Mouse (Mus musculus): ENCODE results near the gene Gm42742.

Gene Gm42742

DNA sequence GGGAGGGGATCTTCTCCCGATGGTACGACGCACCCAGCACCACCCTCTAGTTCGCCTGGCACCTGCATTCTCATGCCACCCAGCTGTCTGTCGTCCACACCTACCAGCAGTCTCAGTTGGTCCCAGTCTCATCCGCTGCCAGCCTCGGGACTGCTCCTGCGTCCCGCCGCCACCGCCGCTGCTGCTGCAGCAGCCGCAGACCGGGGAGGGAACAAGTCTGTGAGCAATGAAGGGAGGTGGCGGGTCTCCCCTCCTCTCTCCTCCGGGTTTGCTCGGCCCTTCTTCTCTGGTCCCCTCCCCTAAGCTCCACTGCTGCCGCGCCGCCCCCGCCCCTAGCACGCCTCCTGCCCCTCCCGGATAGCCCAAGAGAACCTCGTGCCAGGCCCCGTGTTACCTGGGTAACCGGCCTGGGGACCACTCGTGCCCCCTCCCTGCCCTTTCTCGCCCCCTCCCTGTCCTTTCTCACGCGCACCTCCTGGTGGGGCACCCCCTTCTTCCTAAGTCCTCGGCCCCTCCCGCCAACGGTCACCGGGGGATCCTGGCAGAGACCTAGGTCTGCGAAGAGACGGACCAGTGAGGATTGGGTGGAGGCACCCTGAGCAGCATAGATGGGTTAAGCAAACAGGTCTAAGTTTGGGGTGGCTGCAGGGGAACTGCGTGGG lies at the start of gene Gm42742, which contains the start of gene Prrt2:
Gene Gm42742 (minus strand): TSS at position 197 of the 662 bp plus-strand sequence.
Gene Prrt2 (minus strand): TSS at position 311 of the 662 bp plus-strand sequence.
- peak; percentile 42 to 74 for DNase-seq (ENCODE audit: low spot score in 2 of 2)

DNA sequence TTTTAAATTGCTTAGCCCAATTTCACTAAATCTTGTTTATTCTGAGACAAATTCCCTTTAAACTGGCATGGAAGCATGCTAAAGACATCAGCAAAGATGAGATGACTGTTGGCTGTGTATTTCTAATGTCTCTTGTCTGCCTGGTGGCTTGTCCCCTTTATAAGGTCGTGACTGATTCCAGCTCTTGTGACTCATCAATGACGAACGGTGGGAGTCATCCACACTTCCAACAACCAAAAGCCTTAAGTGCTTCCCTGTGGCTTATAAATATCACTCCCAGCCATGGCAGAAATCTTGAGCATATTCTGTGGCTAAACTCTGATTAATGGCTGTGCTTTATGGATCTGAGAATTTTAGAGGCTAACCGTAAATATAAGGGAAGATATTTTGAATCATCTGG lies 45.4 kb upstream of the Gm42742 start:
- no peak for DNase-seq (ENCODE audit: low spot score in 2 of 2)

DNA sequence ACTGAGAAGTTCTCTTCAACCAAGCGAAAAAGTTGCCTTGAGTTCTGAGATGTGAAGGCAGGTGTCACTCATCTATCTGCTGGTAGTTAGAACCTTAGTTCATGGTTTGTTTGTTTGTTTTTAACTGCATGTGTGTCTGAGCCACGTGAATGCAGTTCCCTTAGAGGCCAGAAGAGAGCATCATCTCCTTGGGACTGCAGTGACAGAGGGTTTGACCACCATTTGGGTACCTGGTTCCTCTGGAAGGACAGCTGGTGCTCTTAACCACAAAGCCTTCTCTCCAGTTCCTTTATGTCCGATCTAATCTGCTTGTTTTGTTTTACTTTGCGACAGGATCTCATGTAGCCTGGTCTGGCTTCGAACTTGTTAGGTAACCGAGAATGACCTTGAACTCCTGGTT lies 44.6 kb upstream of the Gm42742 start:
- DNase-seq (ENCODE audit: low spot score in 2 of 2), result no peak

DNA sequence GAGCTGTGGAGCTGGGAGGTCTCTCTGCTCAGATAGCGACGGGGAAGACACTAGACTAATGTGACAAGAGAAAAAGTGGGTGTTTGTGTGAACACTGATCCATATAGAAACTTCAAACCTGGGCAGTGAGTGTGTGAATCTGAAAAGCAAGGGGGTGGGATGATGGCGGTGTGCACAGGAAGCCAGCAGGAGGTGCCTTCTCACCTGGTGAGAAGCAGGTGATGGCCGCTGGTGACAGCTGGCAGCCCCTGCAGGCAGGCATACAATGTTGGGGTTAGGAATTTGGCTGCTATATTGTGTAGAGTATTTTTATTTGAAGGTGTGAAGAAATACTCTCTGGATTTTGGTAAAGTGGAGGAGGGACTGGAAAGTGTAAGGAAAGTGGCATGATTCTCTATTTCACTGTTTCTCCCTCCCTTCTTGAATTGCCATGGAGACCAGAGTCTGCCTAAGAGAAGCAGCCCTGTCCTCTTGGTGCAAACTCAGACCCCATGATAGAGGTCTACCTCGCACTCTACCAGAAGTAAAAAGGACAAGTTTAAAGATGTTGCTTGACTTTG lies 34.2 kb upstream of the Gm42742 start:
- no peak for DNase-seq (ENCODE audit: low spot score in 2 of 2)

- peak; percentile 93 to 96 for DNase-seq (ENCODE audit: low spot score in 2 of 2)
These were observed 21.2 kb upstream of the Gm42742 start, which contains the start of gene Kif22 for GRCm38 (mm10) chr7:127041851-127042672. Gene Kif22 (minus strand): TSS chr7:127042471.

DNA sequence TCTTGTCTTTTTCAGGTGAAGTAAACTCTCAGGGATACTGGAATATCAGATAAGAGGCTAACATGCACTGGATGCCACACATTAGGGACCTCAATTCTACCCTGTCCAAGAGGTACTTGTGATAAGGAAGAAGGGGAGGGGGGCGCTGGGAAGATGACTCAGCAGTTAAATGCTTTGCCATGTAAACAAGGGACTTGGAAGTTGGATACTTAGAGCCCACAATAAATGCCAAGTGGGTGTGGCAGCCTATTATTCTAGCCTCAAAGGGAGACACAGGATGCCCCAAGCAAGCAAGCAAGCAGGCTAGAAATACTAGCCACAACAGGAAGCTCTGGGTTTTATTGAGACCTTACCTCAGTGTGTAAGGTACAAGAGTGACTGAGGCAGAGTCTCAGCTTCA lies 10.3 kb upstream of the Gm42742 start:
- DNase-seq (ENCODE audit: low spot score in 2 of 2), result no peak

DNA sequence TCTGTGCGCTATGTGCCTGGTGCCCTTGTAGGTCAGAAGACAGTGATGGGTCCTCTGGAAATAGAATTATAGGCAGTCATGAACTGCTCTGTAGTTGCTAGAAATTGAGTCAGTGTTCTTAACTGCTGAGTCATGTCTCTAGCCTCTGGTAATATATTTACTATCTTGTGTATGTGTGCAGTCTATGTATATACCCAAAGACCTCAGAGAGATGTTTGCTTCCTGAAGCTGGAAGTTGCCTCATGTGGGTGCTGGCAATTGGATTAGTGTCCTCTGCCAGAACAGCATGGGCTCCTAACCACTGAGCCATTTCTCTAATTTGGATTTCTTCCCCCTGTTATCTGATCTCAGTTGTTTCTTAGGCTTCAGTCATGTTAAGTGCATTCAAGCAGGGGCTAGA lies 9.3 kb upstream of the Gm42742 start:
- no peak for DNase-seq (ENCODE audit: low spot score in 2 of 2)

DNA sequence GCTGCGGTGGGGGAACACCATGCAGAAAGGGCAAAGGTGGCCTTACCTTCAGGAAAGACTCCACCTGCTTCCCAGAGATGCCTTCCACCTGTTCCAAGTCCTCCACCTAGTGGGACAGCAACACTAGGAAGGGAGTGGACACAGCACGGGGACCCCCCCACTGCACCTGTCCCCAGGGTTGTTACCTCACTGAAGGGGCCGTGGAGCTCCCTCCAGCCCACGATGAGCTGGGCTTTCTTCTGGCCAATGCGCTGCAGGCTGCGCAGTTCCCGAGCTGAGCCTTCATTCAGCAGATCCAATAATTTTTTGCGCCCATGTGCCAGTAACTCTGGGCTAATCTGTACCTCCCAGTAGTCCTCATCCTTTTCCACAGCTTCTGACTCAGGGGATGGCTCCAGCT lies 7.0 kb upstream of the Gm42742 start:
- DNase-seq (ENCODE audit: low spot score in 2 of 2), result no peak

DNA sequence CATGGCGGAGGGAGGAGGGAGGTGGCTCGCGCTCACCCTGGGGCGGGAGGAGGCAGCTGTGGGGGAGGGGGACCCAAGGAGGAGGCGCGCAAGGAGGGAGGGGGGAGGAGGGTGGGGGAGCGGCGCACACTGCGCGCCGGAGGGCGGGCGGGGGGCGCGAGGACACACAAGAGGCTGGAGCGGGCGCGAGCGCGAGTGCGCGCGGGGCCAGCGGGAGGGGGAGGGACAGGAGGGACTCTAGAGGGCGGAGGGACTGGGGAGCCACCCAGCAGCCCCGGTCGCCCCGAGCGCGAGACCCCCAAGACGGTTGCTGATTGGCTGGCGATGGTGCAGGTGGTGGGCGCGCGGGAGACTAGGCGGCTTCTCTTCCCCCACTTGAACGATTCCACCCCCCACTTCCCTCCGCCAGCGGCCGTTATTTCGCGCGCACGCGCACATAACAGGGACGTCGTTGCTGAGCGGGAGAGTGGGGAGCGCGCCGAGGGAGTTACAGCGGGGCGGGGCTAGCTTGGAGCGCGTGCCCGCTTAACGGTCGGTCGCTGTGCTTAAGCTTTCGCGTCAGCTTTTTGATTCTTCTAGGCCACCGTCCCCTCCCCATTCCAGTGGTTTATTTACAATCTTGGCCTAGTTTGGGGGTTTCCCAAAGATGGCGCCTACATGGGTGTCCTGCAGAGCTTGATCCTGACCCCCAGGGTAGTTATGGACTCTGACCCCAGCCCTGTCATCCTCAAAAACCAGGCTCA lies 6.3 kb upstream of the Gm42742 start, which contains the start of gene Maz:
Gene Maz (minus strand): TSS at position 54 of the 743 bp plus-strand sequence.
- peak; percentile 99 for DNase-seq (ENCODE audit: low spot score in 2 of 2)

DNA sequence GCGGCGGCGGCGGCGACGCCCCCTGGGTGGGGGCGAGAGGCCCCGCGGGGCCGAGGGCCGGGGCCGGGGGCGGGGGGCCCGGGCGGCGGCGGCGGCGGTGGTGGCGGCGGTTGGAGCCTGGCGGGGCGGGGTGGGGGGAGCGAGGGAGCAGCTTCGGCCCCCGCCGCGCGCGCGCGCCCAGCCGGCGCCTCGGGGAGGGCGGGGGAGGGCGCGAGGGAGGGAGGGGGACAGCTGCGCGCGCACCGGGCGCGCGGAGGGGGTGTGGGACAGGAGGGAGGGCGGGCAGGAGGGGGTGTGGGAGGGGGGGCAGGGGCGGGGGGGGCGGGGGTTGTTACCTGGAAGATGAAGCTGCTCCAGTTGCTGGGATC lies 5.7 kb upstream of the Gm42742 start:
- peak; percentile 82 to 94 for DNase-seq (ENCODE audit: low spot score in 2 of 2)

DNA sequence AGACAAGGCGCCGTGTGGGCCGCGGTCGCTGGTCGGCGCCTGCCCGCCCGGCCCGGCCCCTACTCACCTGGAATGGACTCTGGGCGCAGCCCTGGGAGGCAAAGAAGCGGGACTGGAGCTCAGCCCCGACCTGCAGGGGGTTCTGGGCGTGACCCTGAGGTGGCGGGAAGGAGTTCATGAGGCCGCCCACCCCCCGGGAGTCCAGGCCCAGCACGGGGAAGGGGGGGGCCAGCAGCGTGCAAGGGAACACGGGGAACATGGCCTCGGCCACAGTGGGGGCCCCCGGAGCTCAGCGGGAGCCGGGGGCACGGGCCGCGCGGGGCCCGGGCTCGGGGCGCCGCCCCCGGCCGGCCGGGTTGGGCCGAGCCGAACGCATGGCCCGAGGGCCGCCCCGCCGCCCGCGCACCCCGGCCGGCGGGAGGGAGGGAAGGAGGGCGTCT lies 5.3 kb upstream of the Gm42742 start:
- DNase-seq (ENCODE audit: low spot score in 2 of 2), result peak; percentile 75 to 88

- peak; percentile 63 to 89 for DNase-seq (ENCODE audit: low spot score in 2 of 2)
These were observed 4.8 kb upstream of the Gm42742 start for GRCm38 (mm10) chr7:127025556-127026160.

GRCm38 (mm10) chr7:127024755-127025555 lies 4.1 kb upstream of the Gm42742 start:
- peak in 1 of 2 experiments; percentile 79 for DNase-seq (ENCODE audit: low spot score in 2 of 2)

DNA sequence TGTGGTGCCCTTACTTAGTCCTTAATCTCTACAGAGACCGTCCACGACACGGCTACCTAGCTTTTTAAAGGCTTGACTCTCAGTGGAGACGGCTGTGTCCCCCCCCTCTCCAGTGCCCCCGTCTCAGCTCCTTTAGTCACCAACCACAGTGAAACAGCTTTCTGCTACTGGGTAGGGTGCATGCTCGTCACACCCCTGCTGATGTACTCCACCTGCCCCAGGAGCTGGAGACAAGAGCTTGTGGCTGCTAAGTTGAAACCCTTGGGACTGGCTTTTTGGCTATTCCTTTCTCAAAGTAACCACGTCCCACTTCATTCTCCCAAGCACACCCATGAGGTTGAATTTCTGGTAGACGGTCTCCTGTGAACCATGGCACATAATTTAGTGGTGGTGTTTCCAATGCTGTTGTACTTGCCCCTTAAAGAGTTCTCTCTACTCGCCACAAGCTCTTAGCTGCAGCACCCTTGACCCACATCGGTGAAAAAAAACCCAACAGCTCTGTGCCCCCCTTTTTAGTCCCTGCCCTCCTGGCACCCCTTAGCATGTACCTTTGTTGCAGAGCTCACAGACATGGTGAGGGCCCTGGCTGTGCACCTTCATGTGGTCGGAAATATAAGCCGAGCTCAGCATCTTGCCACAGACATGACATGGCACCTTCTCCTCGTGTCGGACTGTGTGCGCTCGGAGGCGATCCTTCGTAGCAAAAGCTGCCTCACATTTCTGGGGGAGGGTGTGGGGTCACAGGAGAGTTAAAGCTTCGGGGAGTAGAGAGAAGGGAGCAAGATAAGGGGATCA lies 3.2 kb upstream of the Gm42742 start:
- peak in 1 of 2 experiments; percentile 72 for DNase-seq (ENCODE audit: low spot score in 2 of 2)

DNA sequence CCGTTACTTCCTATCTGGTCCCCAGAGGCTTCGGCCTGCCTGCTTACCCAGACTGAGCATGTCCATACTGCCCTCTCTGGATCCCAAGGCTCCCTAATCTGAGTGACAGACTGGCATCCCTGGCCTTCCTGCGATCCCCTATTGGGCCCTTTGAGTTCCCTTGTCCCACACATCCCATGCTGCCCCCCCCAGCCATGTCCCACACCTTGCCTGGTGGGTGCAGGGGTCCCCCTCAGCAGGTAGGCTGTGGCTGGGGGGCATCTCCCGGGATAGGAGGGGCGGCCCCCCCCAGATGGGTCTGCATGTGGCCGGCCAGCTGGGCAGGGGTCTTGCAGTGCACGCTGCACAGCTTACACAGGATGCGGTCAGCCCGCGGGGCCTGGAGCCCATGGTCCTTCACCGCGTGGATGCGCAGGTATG lies 2.4 kb upstream of the Gm42742 start:
- peak in 1 of 2 experiments; percentile 70 for DNase-seq (ENCODE audit: low spot score in 2 of 2)

GRCm38 (mm10) chr7:127022528-127023271 lies 1.8 kb upstream of the Gm42742 start:
- DNase-seq (ENCODE audit: low spot score in 2 of 2), result peak in 1 of 2 experiments; percentile 63

DNA sequence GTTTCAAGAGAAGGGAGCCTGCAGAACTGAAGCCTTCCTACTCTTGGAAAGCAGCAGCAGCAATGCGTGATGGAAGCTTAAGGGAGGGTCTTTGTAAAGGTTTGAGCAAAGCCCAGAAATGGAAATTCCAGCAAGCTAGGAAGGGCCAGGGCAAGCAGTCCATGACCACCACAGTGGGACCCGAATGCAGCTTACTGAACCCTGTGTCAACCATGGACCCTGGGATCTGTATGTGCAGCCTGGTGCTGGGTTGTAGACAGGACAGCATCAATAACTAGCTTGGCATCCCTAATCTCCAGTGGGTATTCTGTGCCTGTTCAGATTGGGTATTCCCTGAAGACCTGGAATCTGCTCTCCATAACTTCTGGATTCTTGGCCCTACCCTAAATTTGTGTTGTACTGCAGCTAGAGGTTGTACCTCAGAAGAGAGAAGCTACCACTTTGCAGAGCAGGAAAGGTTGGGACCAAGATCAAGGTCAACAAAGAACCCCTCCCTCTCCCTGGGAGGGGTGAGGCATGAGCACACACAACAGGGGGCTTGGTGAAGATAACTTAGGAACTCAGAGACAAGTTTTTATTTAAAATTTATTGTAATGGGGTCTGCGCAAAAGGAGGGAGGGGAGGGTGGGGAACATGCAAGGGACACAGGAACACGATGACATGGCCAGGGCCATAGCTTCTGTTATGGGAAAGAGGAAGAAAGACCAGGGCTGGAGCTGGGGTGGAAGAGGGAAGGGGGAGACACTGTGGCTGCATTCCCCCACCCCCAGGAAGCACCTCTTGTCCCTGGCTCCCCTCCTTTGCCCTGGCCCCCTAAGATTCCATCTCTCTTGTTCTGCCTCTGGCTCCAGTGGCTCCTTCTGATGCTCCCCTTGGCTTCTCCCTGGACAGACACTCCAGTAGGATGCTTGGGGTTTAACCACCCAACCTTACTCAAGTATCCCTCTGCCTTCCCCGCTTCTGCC lies 948 bp upstream of the Gm42742 start:
- peak in 1 of 2 experiments; percentile 69 for DNase-seq (ENCODE audit: low spot score in 2 of 2)

DNA sequence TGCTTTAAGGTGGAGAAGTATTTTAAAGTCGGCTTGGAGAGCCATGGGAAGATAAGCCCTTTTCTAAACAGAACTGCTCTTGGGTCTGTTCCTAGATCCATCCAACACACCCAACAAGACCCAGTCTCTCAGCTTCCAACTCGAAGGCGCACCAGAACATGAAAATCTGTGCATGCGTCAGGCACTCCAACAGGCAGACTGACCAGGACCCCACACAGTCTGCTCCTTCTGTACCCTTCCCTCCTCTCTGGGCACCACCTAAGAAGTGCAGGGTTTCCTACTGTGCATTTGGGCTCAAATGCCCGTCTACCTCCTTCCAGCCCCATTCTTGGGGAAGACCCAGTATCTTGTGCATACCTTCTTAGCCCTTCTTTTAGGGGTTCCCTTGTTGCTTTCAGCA lies 406 bp downstream of the Gm42742 start:
- DNase-seq (ENCODE audit: low spot score in 2 of 2), result no peak

Data from spleen, postnatal 4 days (tissue).